Mouse (Mus musculus) liver, adult (tissue): Measurements from ENCODE around the gene Alg3.

Experiments used
- GATA4 ChIP-seq: IDR thresholded peaks from 2 replicates; pipeline ENCODE4 v1.6.1; 2014; ENCODE audit warnings: mild to moderate bottlenecking, low read length; ENCODE audit not compliant: insufficient replicate concordance

Gene Alg3

DNA sequence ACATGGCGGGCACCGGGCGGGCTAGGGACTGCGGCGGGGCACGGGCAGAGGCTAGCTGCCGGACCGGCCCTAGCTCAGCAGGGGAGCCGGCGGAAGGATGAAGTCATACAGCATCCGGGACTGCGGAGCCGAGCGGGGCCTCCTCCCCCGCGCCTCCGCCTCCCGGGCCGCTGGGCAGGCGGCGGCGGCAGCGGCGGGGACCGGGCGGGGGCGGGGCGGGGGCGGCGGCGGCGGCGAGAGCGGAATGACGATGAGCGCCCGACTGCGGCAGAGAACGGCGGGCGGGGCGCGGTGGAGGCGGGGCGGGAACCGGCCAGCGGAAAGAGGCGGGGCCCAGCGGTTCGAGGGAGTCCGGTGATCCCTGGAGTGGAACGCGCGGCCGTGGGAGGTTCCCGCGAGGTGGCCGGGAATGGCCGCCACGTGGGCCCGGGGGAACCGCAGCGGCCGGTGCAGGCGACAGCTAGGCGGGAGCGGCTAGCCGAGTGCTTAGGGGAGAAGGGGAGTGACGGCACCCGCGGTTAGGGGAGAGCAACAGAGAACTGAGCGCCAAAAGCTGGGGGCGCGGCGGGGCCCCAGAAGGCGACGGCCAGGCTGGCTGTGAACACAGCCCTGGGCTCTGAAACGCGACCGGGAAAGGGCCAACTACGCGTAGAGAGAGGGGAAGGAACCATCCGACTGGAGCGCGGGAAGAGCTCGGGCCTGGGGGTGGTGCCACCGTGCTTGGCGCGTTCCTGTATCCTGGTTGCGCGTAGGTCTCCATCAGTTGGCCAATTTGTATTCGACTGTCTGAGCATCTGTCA, 9.9 kb upstream of the Alg3 start, which contains the start of gene Camk2n2:
Gene Camk2n2 (minus strand): TSS at position 97 of the 800 bp plus-strand sequence.
- TF ChIP-seq GATA4, result no peak

- no peak for TF ChIP-seq GATA4
Measured at GRCm38 (mm10) chr16:20620751-20621190, 9.2 kb upstream of the Alg3 start.

DNA sequence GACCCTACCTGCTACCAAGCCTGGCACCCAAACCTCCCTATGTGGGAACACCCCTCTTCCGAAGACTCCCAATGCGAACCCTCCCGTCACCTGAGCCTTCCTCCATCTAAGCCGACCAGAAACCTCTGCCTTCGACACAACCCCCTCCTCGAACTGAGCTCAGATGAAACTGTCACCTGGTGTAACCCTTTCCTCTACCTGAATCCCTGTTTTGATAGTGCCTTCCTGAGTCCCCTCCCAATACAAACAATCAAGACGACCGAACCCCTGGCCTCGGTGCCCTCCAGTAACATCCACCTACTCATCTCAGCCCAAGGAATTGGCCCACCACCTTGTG, 8.8 kb upstream of the Alg3 start:
- no peak for TF ChIP-seq GATA4

DNA sequence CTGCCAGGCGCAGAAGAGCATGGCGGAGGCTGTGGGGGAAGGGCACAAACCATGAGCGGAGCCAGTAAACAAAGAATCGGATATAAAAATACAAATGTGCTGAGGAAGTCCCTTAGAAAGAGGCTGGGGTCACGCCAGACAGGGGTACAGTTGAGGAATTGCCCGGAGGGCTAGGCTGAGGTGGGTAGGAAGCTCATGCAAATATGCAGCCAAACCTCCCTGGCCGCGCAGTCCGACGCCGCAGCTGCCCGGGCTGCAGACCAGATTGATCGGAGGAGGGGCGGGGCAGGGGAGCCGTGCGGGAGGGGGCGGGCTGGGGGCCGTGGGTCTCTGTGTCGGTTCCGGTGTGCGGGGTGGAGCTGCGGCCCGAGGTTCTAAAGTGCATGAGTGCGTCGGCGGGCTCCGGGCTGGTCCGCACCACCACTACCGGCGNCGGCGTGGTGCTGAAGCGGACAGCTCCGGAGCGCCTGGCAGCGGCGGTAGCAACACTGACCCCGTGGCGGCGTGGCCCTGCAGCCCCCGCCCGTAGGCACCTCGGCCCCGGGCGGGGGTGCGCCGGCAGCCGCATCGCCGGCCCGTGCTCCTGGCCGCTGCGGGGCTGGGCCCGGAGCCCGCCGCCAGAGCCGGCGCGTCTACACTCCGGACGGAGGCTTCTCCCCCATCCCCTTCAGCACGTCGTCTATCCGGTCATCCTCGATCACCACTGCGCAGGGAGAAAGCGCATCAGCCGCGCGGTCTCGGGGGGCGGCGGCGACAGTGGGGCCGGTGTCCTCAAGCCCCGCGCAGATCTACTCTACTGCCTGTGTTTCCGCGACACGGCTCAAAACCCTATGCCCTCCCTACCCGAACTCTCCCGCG, 8.2 kb upstream of the Alg3 start:
- no peak for TF ChIP-seq GATA4

DNA sequence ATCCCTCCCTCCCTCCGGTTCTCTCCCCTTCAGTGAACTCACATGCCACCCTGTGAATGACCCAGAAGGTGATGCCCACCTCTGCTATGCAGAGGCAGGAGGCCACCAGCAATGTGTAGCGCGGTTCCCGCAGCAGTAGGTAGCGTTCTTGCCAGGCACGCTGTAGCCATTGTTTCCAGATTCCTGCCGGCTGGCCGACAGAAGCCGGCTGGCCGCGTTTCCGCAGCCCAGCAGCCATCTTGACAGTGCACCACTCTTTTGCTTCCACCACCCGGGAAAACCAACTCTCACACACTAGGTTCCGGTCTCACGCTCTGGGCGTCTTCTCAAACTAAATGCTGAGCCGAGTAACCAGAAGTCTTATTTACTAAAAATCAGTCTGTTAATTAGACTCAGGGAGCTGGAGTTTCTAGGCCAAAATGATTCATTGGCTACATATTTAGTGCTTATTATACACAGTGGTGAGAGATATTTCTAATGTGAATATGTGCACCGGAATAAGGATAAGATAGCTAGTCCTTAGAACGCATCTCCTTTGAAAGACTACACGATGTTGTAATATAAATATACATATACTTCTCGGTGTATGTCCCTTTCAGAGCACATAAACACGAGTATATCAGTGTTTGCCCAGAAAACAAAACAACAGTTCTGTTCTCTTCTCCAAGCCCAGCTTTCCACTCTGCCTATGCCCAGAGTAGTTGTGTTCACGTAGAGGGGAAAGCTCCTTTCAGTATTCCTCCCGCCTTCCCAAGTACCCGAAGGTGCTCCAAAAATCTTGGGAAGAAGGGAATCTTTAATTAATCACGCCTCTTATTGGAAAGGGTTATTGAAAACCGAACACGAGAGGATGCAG, 806 bp downstream of the Alg3 start:
- TF ChIP-seq GATA4, result no peak; the same call in 1 of the 2 replicates

- no peak for TF ChIP-seq GATA4
Measured at GRCm38 (mm10) chr16:20604705-20605104, 6.8 kb downstream of the Alg3 start.

GRCm38 (mm10) chr16:20600511-20600910, 11.0 kb downstream of the Alg3 start:
- no peak for TF ChIP-seq GATA4

GRCm38 (mm10) chr16:20596687-20597441, 14.7 kb downstream of the Alg3 start:
- TF ChIP-seq GATA4, result no peak

DNA sequence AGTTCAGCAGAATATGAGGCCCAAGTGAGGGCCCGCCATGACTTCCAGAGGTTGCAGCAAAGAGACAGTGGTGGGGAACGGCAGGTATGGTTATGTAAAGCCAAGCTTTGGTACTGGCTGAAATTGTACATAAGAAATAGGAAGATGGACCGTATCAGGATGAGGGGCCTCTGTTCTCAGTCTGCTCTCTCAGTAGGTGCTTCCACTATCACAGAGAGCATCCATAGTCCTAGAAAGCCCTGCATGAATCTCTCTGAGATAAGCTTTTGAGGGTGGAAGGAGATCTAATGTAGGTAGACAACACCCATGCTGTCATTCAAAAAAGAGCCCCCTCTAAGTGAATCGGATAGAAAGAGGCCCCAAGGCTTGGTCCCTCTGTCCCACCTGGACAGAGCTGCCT, 15.8 kb downstream of the Alg3 start:
- TF ChIP-seq GATA4, result no peak

DNA sequence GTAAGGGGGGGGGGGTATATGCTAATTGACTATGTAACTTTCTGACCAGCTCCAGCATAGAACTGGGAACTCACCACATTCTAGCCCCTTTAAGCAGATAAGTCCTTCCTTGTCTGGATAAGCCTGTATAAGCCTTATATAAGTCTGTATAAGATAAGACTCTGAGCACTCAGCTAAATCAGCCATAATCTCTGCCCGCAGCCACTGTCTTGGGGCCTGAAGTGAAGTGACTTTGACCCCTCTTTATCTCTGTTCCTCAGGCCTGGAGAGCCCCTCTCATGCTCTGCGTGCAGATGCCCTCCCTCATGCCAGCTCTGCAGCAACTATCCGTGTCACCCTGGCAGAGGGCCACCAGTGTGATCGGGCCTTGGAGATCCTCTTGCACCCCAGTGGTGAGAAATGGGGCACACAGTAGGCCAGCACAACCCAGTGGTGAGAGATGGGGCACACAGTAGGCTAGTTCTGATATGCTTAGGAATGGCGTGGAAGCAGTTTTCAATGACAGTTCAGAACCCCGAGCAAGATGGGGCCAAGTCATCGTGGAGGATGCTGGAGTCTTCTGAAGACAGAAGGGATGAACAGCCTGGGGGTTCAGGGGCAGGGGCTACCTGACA, 16.4 kb downstream of the Alg3 start:
- TF ChIP-seq GATA4, result no peak

- no peak for TF ChIP-seq GATA4
Measured at GRCm38 (mm10) chr16:20591076-20591705, 20.3 kb downstream of the Alg3 start.

GRCm38 (mm10) chr16:20590680-20591038, 20.9 kb downstream of the Alg3 start:
- no peak for TF ChIP-seq GATA4

- TF ChIP-seq GATA4, result no peak
Measured at GRCm38 (mm10) chr16:20589939-20590679, 21.4 kb downstream of the Alg3 start.
